Mouse (Mus musculus): ENCODE data around the gene Iqschfp. TPM values are rescaled to one million over a fixed set of nuclear protein-coding genes. Genes with fewer than 3 reads are reported as not detected.

The Iqschfp gene
- polyA plus RNA-seq, 1 experiment from 2014 or later = 4.7 TPM

GRCm38 (mm10) chr3:68385544-68385943 is 493.5 kb downstream of the Iqschfp start:
- no peak overlapping the region for H3K27ac ChIP-seq (ENCODE audit: low read depth, low read length)
- H3K36me3 ChIP-seq (ENCODE audit: control insufficient read depth, insufficient read depth, low read length) = no peaks in the 10 kb centered on the region
- no peak for ATAC-seq (ENCODE audit: low read depth)
- no peak overlapping the region for H3K9ac ChIP-seq (replicated peaks; ENCODE audit: low read depth, low read length)
- H3K27me3 ChIP-seq (ENCODE audit: control insufficient read depth, insufficient read depth, low read length) = no peaks in the 10 kb centered on the region
- no peak overlapping the region for H3K4me2 ChIP-seq (ENCODE audit: low read depth, low read length)
- H3K4me1 ChIP-seq (ENCODE audit: control insufficient read depth, insufficient read depth, low read length) = no peaks in the 10 kb centered on the region
- 78% methylated on average over 3 of the region's 3 CpGs for WGBS
- no peak overlapping the region for H3K4me3 ChIP-seq (ENCODE audit: low read depth, low read length)
- H3K9me3 ChIP-seq (ENCODE audit: control insufficient read depth, low read length) = no peaks in the 10 kb centered on the region

GRCm38 (mm10) chr3:68388023-68388422 is 496.0 kb downstream of the Iqschfp start:
- Histone ChIP-seq H3K36me3 (ENCODE audit: control insufficient read depth, insufficient read depth, low read length) (no peaks in the 10 kb centered on the region), H3K27me3 (ENCODE audit: control insufficient read depth, insufficient read depth, low read length) (no peaks in the 10 kb centered on the region), H3K27ac (ENCODE audit: low read depth, low read length) (no peak overlapping the region), H3K9ac (replicated peaks; ENCODE audit: low read depth, low read length) (no peak overlapping the region), H3K9me3 (ENCODE audit: control insufficient read depth, low read length) (no peaks in the 10 kb centered on the region), H3K4me1 (ENCODE audit: control insufficient read depth, insufficient read depth, low read length) (no peaks in the 10 kb centered on the region), H3K4me2 (ENCODE audit: low read depth, low read length) (no peak overlapping the region), H3K4me3 (ENCODE audit: low read depth, low read length) (no peak overlapping the region)
- no peak for ATAC-seq (ENCODE audit: low read depth)
- 97% methylated on average over 3 of the region's 3 CpGs for WGBS

GRCm38 (mm10) chr3:68393578-68393977 is 501.5 kb downstream of the Iqschfp start:
- no peak overlapping the region for H3K9ac ChIP-seq (replicated peaks; ENCODE audit: low read depth, low read length)
- H3K9me3 ChIP-seq (ENCODE audit: control insufficient read depth, low read length) = no peaks in the 10 kb centered on the region
- WGBS = 79% methylated on average over 2 of the region's 2 CpGs
- H3K27me3 ChIP-seq (ENCODE audit: control insufficient read depth, insufficient read depth, low read length) = no peaks in the 10 kb centered on the region
- no peak overlapping the region for H3K4me3 ChIP-seq (ENCODE audit: low read depth, low read length)
- no peaks in the 10 kb centered on the region for H3K36me3 ChIP-seq (ENCODE audit: control insufficient read depth, insufficient read depth, low read length)
- no peak for ATAC-seq (ENCODE audit: low read depth)
- no peak overlapping the region for H3K27ac ChIP-seq (ENCODE audit: low read depth, low read length)
- no peaks in the 10 kb centered on the region for H3K4me1 ChIP-seq (ENCODE audit: control insufficient read depth, insufficient read depth, low read length)
- H3K4me2 ChIP-seq (ENCODE audit: low read depth, low read length) = no peak overlapping the region

- H3K9me3 ChIP-seq (ENCODE audit: control insufficient read depth, low read length) = no peaks in the 10 kb centered on the region
- no peaks in the 10 kb centered on the region for H3K36me3 ChIP-seq (ENCODE audit: control insufficient read depth, insufficient read depth, low read length)
- H3K9ac ChIP-seq (replicated peaks; ENCODE audit: low read depth, low read length) = no peak overlapping the region
- H3K27ac ChIP-seq (ENCODE audit: low read depth, low read length) = no peak overlapping the region
- ATAC-seq (ENCODE audit: low read depth) = no peak
- 75% methylated on average over 3 of the region's 3 CpGs for WGBS
- no peaks in the 10 kb centered on the region for H3K27me3 ChIP-seq (ENCODE audit: control insufficient read depth, insufficient read depth, low read length)
- H3K4me2 ChIP-seq (ENCODE audit: low read depth, low read length) = no peak overlapping the region
- no peak overlapping the region for H3K4me3 ChIP-seq (ENCODE audit: low read depth, low read length)
- no peaks in the 10 kb centered on the region for H3K4me1 ChIP-seq (ENCODE audit: control insufficient read depth, insufficient read depth, low read length)
These were observed 506.7 kb downstream of the Iqschfp start for GRCm38 (mm10) chr3:68398691-68399090.

- H3K27me3 ChIP-seq (ENCODE audit: control insufficient read depth, insufficient read depth, low read length) = no peaks in the 10 kb centered on the region
- H3K27ac ChIP-seq (ENCODE audit: low read depth, low read length) = no peak overlapping the region
- H3K4me1 ChIP-seq (ENCODE audit: control insufficient read depth, insufficient read depth, low read length) = no peaks in the 10 kb centered on the region
- no peak overlapping the region for H3K4me2 ChIP-seq (ENCODE audit: low read depth, low read length)
- ATAC-seq (ENCODE audit: low read depth) = no peak
- H3K36me3 ChIP-seq (ENCODE audit: control insufficient read depth, insufficient read depth, low read length) = no peaks in the 10 kb centered on the region
- H3K9me3 ChIP-seq (ENCODE audit: control insufficient read depth, low read length) = no peaks in the 10 kb centered on the region
- H3K4me3 ChIP-seq (ENCODE audit: low read depth, low read length) = no peak overlapping the region
- WGBS = 48% methylated on average over 7 of the region's 7 CpGs
- H3K9ac ChIP-seq (replicated peaks; ENCODE audit: low read depth, low read length) = no peak overlapping the region
These were observed 508.1 kb downstream of the Iqschfp start for GRCm38 (mm10) chr3:68400121-68400520.

- H3K4me3 ChIP-seq (ENCODE audit: low read depth, low read length) = no peak overlapping the region
- no peak overlapping the region for H3K27ac ChIP-seq (ENCODE audit: low read depth, low read length)
- H3K9me3 ChIP-seq (ENCODE audit: control insufficient read depth, low read length) = no peaks in the 10 kb centered on the region
- H3K4me2 ChIP-seq (ENCODE audit: low read depth, low read length) = no peak overlapping the region
- no peak overlapping the region for H3K9ac ChIP-seq (replicated peaks; ENCODE audit: low read depth, low read length)
- no peaks in the 10 kb centered on the region for H3K27me3 ChIP-seq (ENCODE audit: control insufficient read depth, insufficient read depth, low read length)
- WGBS = 43% methylated on average over 4 of the region's 4 CpGs
- no peaks in the 10 kb centered on the region for H3K36me3 ChIP-seq (ENCODE audit: control insufficient read depth, insufficient read depth, low read length)
- ATAC-seq (ENCODE audit: low read depth) = peak; percentile 78
- H3K4me1 ChIP-seq (ENCODE audit: control insufficient read depth, insufficient read depth, low read length) = no peaks in the 10 kb centered on the region; the same call in 1 of the 2 replicates
These were observed 511.3 kb downstream of the Iqschfp start for GRCm38 (mm10) chr3:68403343-68403742.

GRCm38 (mm10) chr3:68403783-68404217 is 511.8 kb downstream of the Iqschfp start:
- no peaks in the 10 kb centered on the region for H3K9me3 ChIP-seq (ENCODE audit: control insufficient read depth, low read length)
- WGBS = 81% methylated on average over 2 of the region's 2 CpGs
- no peaks in the 10 kb centered on the region; the same call in 1 of the 2 replicates for H3K4me1 ChIP-seq (ENCODE audit: control insufficient read depth, insufficient read depth, low read length)
- no peak overlapping the region for H3K27ac ChIP-seq (ENCODE audit: low read depth, low read length)
- ATAC-seq (ENCODE audit: low read depth) = peak; percentile 76
- no peak overlapping the region for H3K4me3 ChIP-seq (ENCODE audit: low read depth, low read length)
- H3K36me3 ChIP-seq (ENCODE audit: control insufficient read depth, insufficient read depth, low read length) = no peaks in the 10 kb centered on the region
- no peak overlapping the region for H3K4me2 ChIP-seq (ENCODE audit: low read depth, low read length)
- H3K9ac ChIP-seq (replicated peaks; ENCODE audit: low read depth, low read length) = no peak overlapping the region
- no peaks in the 10 kb centered on the region for H3K27me3 ChIP-seq (ENCODE audit: control insufficient read depth, insufficient read depth, low read length)

- Histone ChIP-seq H3K27me3 (ENCODE audit: control insufficient read depth, insufficient read depth, low read length) (no peaks in the 10 kb centered on the region), H3K4me1 (ENCODE audit: control insufficient read depth, insufficient read depth, low read length) (no peaks in the 10 kb centered on the region; the same call in 1 of the 2 replicates), H3K4me3 (ENCODE audit: low read depth, low read length) (no peak overlapping the region), H3K9me3 (ENCODE audit: control insufficient read depth, low read length) (no peaks in the 10 kb centered on the region), H3K36me3 (ENCODE audit: control insufficient read depth, insufficient read depth, low read length) (no peaks in the 10 kb centered on the region), H3K27ac (ENCODE audit: low read depth, low read length) (no peak overlapping the region), H3K9ac (replicated peaks; ENCODE audit: low read depth, low read length) (no peak overlapping the region), H3K4me2 (ENCODE audit: low read depth, low read length) (no peak overlapping the region)
- no peak for ATAC-seq (ENCODE audit: low read depth)
- WGBS = 46% methylated on average over 5 of the region's 5 CpGs
These were observed 513.7 kb downstream of the Iqschfp start for GRCm38 (mm10) chr3:68405724-68406123.

- no peaks in the 10 kb centered on the region for H3K27me3 ChIP-seq (ENCODE audit: control insufficient read depth, insufficient read depth, low read length)
- no peaks in the 10 kb centered on the region for H3K36me3 ChIP-seq (ENCODE audit: control insufficient read depth, insufficient read depth, low read length)
- H3K4me1 ChIP-seq (ENCODE audit: control insufficient read depth, insufficient read depth, low read length) = no peaks in the 10 kb centered on the region
- ATAC-seq (ENCODE audit: low read depth) = no peak
- no peak overlapping the region for H3K9ac ChIP-seq (replicated peaks; ENCODE audit: low read depth, low read length)
- no peak overlapping the region for H3K4me2 ChIP-seq (ENCODE audit: low read depth, low read length)
- H3K4me3 ChIP-seq (ENCODE audit: low read depth, low read length) = no peak overlapping the region
- H3K27ac ChIP-seq (ENCODE audit: low read depth, low read length) = no peak overlapping the region
- H3K9me3 ChIP-seq (ENCODE audit: control insufficient read depth, low read length) = no peaks in the 10 kb centered on the region
- WGBS = 74% methylated on average over 3 of the region's 3 CpGs
These were observed 520.2 kb downstream of the Iqschfp start for GRCm38 (mm10) chr3:68412262-68412661.

All from neural tube, embryonic 14.5 days (tissue).